8 mouse cellular contexts compared by ENCODE assay signal in the genomic region with DNA sequence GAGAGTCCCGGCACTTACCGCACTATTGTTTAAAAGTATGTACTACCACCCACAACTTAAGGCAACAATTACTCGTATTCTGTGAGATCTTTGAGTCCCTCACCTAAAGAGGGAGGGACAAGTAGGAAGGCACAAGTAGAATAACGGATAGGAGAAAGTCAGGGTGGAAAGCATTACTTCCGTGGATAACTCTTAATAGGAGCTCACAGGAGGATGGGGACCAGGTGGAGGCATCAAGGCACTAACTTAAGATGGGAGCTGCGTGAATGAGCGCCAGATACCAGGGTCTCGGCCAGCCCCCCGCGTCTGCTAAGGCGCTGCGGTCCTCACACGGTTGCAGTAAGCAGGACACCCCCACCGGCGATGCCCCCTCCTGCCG. TPM values are rescaled to one million over a fixed set of nuclear protein-coding genes. Genes with fewer than 3 reads are reported as not detected.
A peak's percentile ranks its signal among the peaks of the same experiment; 100 is the strongest.
DNase-seq lines count a peak whose midpoint lies in the region; ATAC-seq and TF ChIP-seq lines count a peak whose summit lies in the region.

No protein-coding gene starts in this region.

- peak overlapping the region; percentile 97 for H3K4me3 ChIP-seq in layer of hippocampus, adult 2 months

- DNase-seq in layer of hippocampus, adult 2 months (ENCODE audit: low spot score in 2 of 2), result no peak
- no peak for DNase-seq in layer of hippocampus, adult 8-10 months (ENCODE audit: low spot score in 2 of 2)
- DNase-seq in left cerebral cortex, postnatal 14 days (ENCODE audit: low spot score in 2 of 2), result no peak
- no peak for DNase-seq in ovary, postnatal 10 days (ENCODE audit: low spot score)

- ATAC-seq in common myeloid progenitor, adult 5-6 weeks (replicated peaks; ENCODE audit: low read depth, poor library complexity, severe bottlenecking), result peak; percentile 0; the same call in 1 of the 2 replicates
- ATAC-seq in inflammation-experienced regulatory T-cells, adult 6 months, result peak; percentile 39
- 0 out of 2 replicates have a peak, but pooled peaks have one; percentile 4 for ATAC-seq in monocyte, adult 5-6 weeks (replicated peaks; ENCODE audit: insufficient number of reproducible peaks, low FRiP score, low TSS enrichment, poor library complexity, severe bottlenecking)
- ATAC-seq in megakaryocyte progenitor cell, adult 5-6 weeks (replicated peaks; ENCODE audit: poor library complexity), result no peak; the same call in 1 of the 2 replicates

- H3K27ac ChIP-seq in layer of hippocampus, adult 2 months, result peak overlapping the region; percentile 99

- intact Hi-C loops in left cerebral cortex, postnatal 14 days (cut with DNase I), result loop anchor here (2.0 to 10.0 kb wide), 2 partner anchors 30 to 944 kb away; a partner anchor contains a TSS

- no peak for TF ChIP-seq CTCF in layer of hippocampus, adult 2 months (conservative IDR thresholded peaks at IDR 0.05)

RNA-seq across cellular contexts. Expression of a gene that starts 0.3 kb away (rescaled TPM):
- total RNA-seq in layer of hippocampus, adult 2 months (2021), result 10 to 100 TPM; 74.2 to 83.6 TPM
- 10 to 100 TPM; 79.8 to 84.1 (median 82.1) TPM for total RNA-seq in layer of hippocampus, adult 8-10 months (2022)
- 111 and 118 TPM in 2 replicates for total RNA-seq in common myeloid progenitor, adult 5-6 weeks (2017)
- 100 to 1,000 TPM in 2 of 3 experiments, 10 to 100 TPM in 1; 88.8 to 114 (median 113) TPM for polyA plus RNA-seq in inflammation-experienced regulatory T-cells, adult 6 months (2017; shearing (Covaris generic))
- total RNA-seq in monocyte, adult 5-6 weeks (2017), result 29.4 to 38.9 TPM (median 36.2 TPM) in 3 replicates
- total RNA-seq in left cerebral cortex, postnatal 14 days (2021), result 10 to 100 TPM; 66.1 to 66.4 TPM
- total RNA-seq in megakaryocyte progenitor cell, adult 5-6 weeks (2015), result 128 and 151 TPM in 2 replicates
- 91.9 and 120 TPM in 2 replicates for total RNA-seq in megakaryocyte progenitor cell, adult 5-6 weeks (2017)

RNA-seq across cellular contexts. Expression of a gene that starts 0.4 kb away (rescaled TPM):
- total RNA-seq in layer of hippocampus, adult 2 months (2021), result 10 to 100 TPM; 22.1 to 22.5 TPM
- total RNA-seq in layer of hippocampus, adult 8-10 months (2022), result 10 to 100 TPM; 19.7 to 30.9 (median 27.3) TPM
- total RNA-seq in common myeloid progenitor, adult 5-6 weeks (2017), result 148 and 156 TPM in 2 replicates
- 10 to 100 TPM; 31.1 to 34.2 (median 31.7) TPM for polyA plus RNA-seq in inflammation-experienced regulatory T-cells, adult 6 months (2017; shearing (Covaris generic))
- total RNA-seq in monocyte, adult 5-6 weeks (2017), result 16.8 to 45.5 TPM (median 24.5 TPM) in 3 replicates
- 10 to 100 TPM; 18.6 to 21.3 TPM for total RNA-seq in left cerebral cortex, postnatal 14 days (2021)
- total RNA-seq in megakaryocyte progenitor cell, adult 5-6 weeks (2015), result 70.0 and 90.8 TPM in 2 replicates
- 57.8 and 82.1 TPM in 2 replicates for total RNA-seq in megakaryocyte progenitor cell, adult 5-6 weeks (2017)

RNA-seq across cellular contexts. Expression of a gene that starts 30.1 kb away (rescaled TPM):
- total RNA-seq in layer of hippocampus, adult 2 months (2021), result 1 to 10 TPM; 5.5 to 5.8 TPM
- total RNA-seq in layer of hippocampus, adult 8-10 months (2022), result 1 to 10 TPM; 4.4 to 6.3 (median 4.9) TPM
- total RNA-seq in common myeloid progenitor, adult 5-6 weeks (2017), result 8.1 and 11.0 TPM in 2 replicates
- polyA plus RNA-seq in inflammation-experienced regulatory T-cells, adult 6 months (2017; shearing (Covaris generic)), result 1 to 10 TPM; 7.2 to 9.7 (median 7.3) TPM
- 10.3 to 16.4 TPM (median 12.5 TPM) in 3 replicates for total RNA-seq in monocyte, adult 5-6 weeks (2017)
- total RNA-seq in left cerebral cortex, postnatal 14 days (2021), result 1 to 10 TPM; 3.6 to 3.9 TPM
- total RNA-seq in megakaryocyte progenitor cell, adult 5-6 weeks (2015), result 5.8 and 8.6 TPM in 2 replicates
- 8.5 and 8.6 TPM in 2 replicates for total RNA-seq in megakaryocyte progenitor cell, adult 5-6 weeks (2017)

RNA-seq across cellular contexts. Expression of a gene that starts 60.0 kb away (rescaled TPM):
- total RNA-seq in layer of hippocampus, adult 2 months (2021), result not detected
- total RNA-seq in layer of hippocampus, adult 8-10 months (2022), result not detected
- total RNA-seq in common myeloid progenitor, adult 5-6 weeks (2017), result not detected in 2 replicates
- under 1 TPM in 1 of 3 experiments, not detected in 2; 0.34 TPM for polyA plus RNA-seq in inflammation-experienced regulatory T-cells, adult 6 months (2017; shearing (Covaris generic))
- total RNA-seq in monocyte, adult 5-6 weeks (2017), result not detected in 3 replicates
- total RNA-seq in left cerebral cortex, postnatal 14 days (2021), result not detected
- total RNA-seq in megakaryocyte progenitor cell, adult 5-6 weeks (2015), result not detected in 2 replicates
- 0.42 TPM in 1 of 2 replicates, not detected in the other for total RNA-seq in megakaryocyte progenitor cell, adult 5-6 weeks (2017)
